ENCODE assay signal across 27 mouse cellular contexts in the genomic region with DNA sequence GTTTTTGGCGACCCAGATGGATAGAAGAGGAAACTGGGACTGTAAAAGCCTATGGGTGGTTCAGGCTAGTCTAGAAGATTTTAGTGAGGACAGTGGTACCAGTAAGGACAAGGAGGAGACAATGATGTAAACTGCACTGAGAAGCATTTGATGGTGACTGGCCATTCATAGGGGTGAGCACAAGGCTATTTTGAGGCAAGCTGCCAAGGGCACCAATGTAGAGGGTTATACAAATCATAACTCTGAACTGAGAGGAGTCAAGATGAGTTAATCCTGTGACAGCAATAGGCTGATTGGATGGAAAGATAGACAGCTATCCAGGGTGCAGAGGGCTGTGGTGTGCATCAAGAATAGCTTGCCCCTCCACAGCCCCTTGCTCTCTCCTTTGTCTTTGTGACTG. TPM values are rescaled to one million over a fixed set of nuclear protein-coding genes. Genes with fewer than 3 reads are reported as not detected.
DNase-seq lines count a peak whose midpoint lies in the region; ATAC-seq and TF ChIP-seq lines count a peak whose summit lies in the region.
"Had no signal": no experiment of that assay in that cellular context is flagged by ENCODE, and none has a peak within 500 bp of the region (broad histone marks: within the 10 kb centered on the region; RNA-seq: fewer than 3 reads in every experiment).

No protein-coding gene starts in this region.

- peak overlapping the region; percentile 9; the same call in 1 of the 2 replicates for H3K27ac ChIP-seq in forebrain, embryonic 15.5 days (replicated peaks)
- no peak overlapping the region; the same call in 1 of the 2 replicates for H3K27ac ChIP-seq in forebrain, embryonic 16.5 days (ENCODE audit: low read length)
- peak overlapping the region; percentile 82 for H3K27ac ChIP-seq in left cerebral cortex, adult 2 months
- H3K27ac ChIP-seq: embryonic facial prominence, embryonic 12.5 days; heart, embryonic 10.5 days; heart, embryonic 15.5 days; kidney, postnatal 0 days; limb, embryonic 13.5 days; lung, embryonic 15.5 days had no signal

- H3K36me3 ChIP-seq in forebrain, embryonic 15.5 days, result peaks cover 61% of the 10 kb centered on the region
- peaks cover 30% of the 10 kb centered on the region for H3K36me3 ChIP-seq in forebrain, embryonic 16.5 days (ENCODE audit: control insufficient read depth, insufficient read depth)

- no peaks in the 10 kb centered on the region for H3K9me3 ChIP-seq in forebrain, embryonic 15.5 days
- H3K9me3 ChIP-seq in forebrain, embryonic 16.5 days (ENCODE audit: control insufficient read depth, low read length), result no peaks in the 10 kb centered on the region
- H3K9me3 ChIP-seq: embryonic facial prominence, embryonic 12.5 days; heart, embryonic 10.5 days; heart, embryonic 15.5 days; limb, embryonic 13.5 days; lung, embryonic 15.5 days had no signal

- peaks cover 16% of the 10 kb centered on the region; the same call in 1 of the 2 replicates for H3K4me1 ChIP-seq in forebrain, embryonic 15.5 days
- peaks cover 18% of the 10 kb centered on the region for H3K4me1 ChIP-seq in forebrain, embryonic 16.5 days (replicated peaks; ENCODE audit: control insufficient read depth, insufficient read depth, low read length)
- H3K4me1 ChIP-seq: embryonic facial prominence, embryonic 12.5 days; limb, embryonic 13.5 days; lung, embryonic 15.5 days had no signal

- H3K4me3 ChIP-seq in forebrain, embryonic 15.5 days, result no peak overlapping the region
- no peak overlapping the region for H3K4me3 ChIP-seq in forebrain, embryonic 16.5 days (replicated peaks; ENCODE audit: low read length)
- H3K4me3 ChIP-seq in left cerebral cortex, adult 2 months, result no peak overlapping the region
- H3K4me3 ChIP-seq: embryonic facial prominence, embryonic 12.5 days; heart, embryonic 10.5 days; heart, embryonic 15.5 days; limb, embryonic 13.5 days; lung, embryonic 15.5 days had no signal

- H3K27me3 ChIP-seq in forebrain, embryonic 15.5 days, result no peaks in the 10 kb centered on the region
- H3K27me3 ChIP-seq in forebrain, embryonic 16.5 days (replicated peaks; ENCODE audit: control insufficient read depth, insufficient read depth, low read length), result no peaks in the 10 kb centered on the region
- H3K27me3 ChIP-seq: embryonic facial prominence, embryonic 12.5 days; heart, embryonic 15.5 days; limb, embryonic 13.5 days; lung, embryonic 15.5 days had no signal

- no peak overlapping the region for H3K9ac ChIP-seq in forebrain, embryonic 15.5 days (replicated peaks)
- H3K9ac ChIP-seq in forebrain, embryonic 16.5 days (replicated peaks; ENCODE audit: low read depth, low read length), result no peak overlapping the region
- H3K9ac ChIP-seq: embryonic facial prominence, embryonic 12.5 days; heart, embryonic 15.5 days; limb, embryonic 13.5 days; lung, embryonic 15.5 days had no signal

- WGBS in forebrain, embryonic 15.5 days, result 79% methylated on average over 1 of the region's 1 CpGs
- 76% methylated on average over 1 of the region's 1 CpGs for WGBS in forebrain, embryonic 16.5 days

- no peak for ATAC-seq in forebrain, embryonic 15.5 days (replicated peaks)
- no peak for ATAC-seq in forebrain, embryonic 16.5 days
- ATAC-seq: CD4-positive, CD25-positive, alpha-beta regulatory T cell, adult 4 months; intestine, embryonic 16.5 days had no signal

- no peak overlapping the region for H3K4me2 ChIP-seq in forebrain, embryonic 15.5 days (replicated peaks)
- H3K4me2 ChIP-seq in forebrain, embryonic 16.5 days (ENCODE audit: low read length), result no peak overlapping the region
- H3K4me2 ChIP-seq: embryonic facial prominence, embryonic 12.5 days; heart, embryonic 15.5 days; limb, embryonic 13.5 days; liver, embryonic 11.5 days; lung, embryonic 15.5 days had no signal

- intact Hi-C loops in left cerebral cortex, adult 2 months (cut with DNase I), result no loop called here
- intact Hi-C loops in heart, postnatal 36 days (cut with DNase I), result no loop called here

- no peak for TF ChIP-seq CTCF in left cerebral cortex, adult 2 months (IDR thresholded peaks at IDR 0.05)

- DNase-seq in left cerebral cortex, adult 2 months (ENCODE audit: extremely low spot score in 1 of 2, low spot score in 2 of 2), result no peak
- DNase-seq in left cerebral cortex, adult 8-10 months (ENCODE audit: low spot score in 2 of 2), result no peak
- peak; percentile 74 for DNase-seq in adrenal gland, adult 8-10 months
- DNase-seq in adrenal gland, postnatal 25 days, result peak; percentile 61
- DNase-seq in lung, postnatal 4 days, result no peak
- no peak for DNase-seq in heart, postnatal 36 days
- DNase-seq: cerebellum, adult 8-10 months; cerebellum, postnatal 36 days; embryo, embryonic 11 days; gastrocnemius, postnatal 25 days; heart, adult 11 months; kidney, adult 8-10 months; layer of hippocampus, adult 9-11 months; midbrain, embryonic 14.5 days; retina, postnatal 1 day; right cerebral cortex, postnatal 14 days had no signal

RNA-seq across cellular contexts. Expression of gene Kif3c, which starts 19.9 kb away (rescaled TPM):
- polyA plus RNA-seq in forebrain, embryonic 15.5 days (2015; fragmentation: Nextera tagmentation; extraction: Ambion mirVana), result 104 and 106 TPM in 2 replicates
- 118 and 122 TPM in 2 replicates for polyA plus RNA-seq in forebrain, embryonic 16.5 days (2015; fragmentation: Nextera tagmentation; extraction: Ambion mirVana)
- 100 to 1,000 TPM; 188 TPM for total RNA-seq in left cerebral cortex, adult 2 months (2021)
- 100 to 1,000 TPM; 164 to 176 (median 165) TPM for total RNA-seq in left cerebral cortex, adult 8-10 months (2022)
- total RNA-seq in adrenal gland, adult 8-10 months (2022), result 10 to 100 TPM; 32.7 to 53.6 (median 38.6) TPM
- total RNA-seq in adrenal gland, postnatal 25 days (2021), result 27.4 and 31.2 TPM in 2 replicates
- total RNA-seq in heart, postnatal 36 days (2021), result 1 to 10 TPM; 4.4 to 5.3 TPM

RNA-seq across cellular contexts. Expression of gene Asxl2, which starts 41.8 kb away (rescaled TPM):
- polyA plus RNA-seq in forebrain, embryonic 15.5 days (2015; fragmentation: Nextera tagmentation; extraction: Ambion mirVana), result 14.4 and 15.0 TPM in 2 replicates
- 13.2 and 15.7 TPM in 2 replicates for polyA plus RNA-seq in forebrain, embryonic 16.5 days (2015; fragmentation: Nextera tagmentation; extraction: Ambion mirVana)
- total RNA-seq in left cerebral cortex, adult 2 months (2021), result 10 to 100 TPM; 31.3 to 33.3 TPM
- total RNA-seq in left cerebral cortex, adult 8-10 months (2022), result 10 to 100 TPM; 32.7 to 36.9 (median 34.3) TPM
- total RNA-seq in adrenal gland, adult 8-10 months (2022), result 10 to 100 TPM; 38.3 to 62.8 (median 44.5) TPM
- total RNA-seq in adrenal gland, postnatal 25 days (2021), result 41.6 and 46.5 TPM in 2 replicates
- total RNA-seq in heart, postnatal 36 days (2021), result 10 to 100 TPM; 24.0 to 28.1 TPM

Comparison
In these comparisons a context has a peak if more than half of its experiments do, and no peak if none do; other contexts are left out.
1. DNase-seq: peak in adrenal gland, adult 8-10 months (single experiment) and adrenal gland, postnatal 25 days (single experiment); none in left cerebral cortex, adult 2 months (0 of 2), left cerebral cortex, adult 8-10 months (0 of 2), lung, postnatal 4 days (0 of 2) and heart, postnatal 36 days (0 of 2).